Mouse (Mus musculus) frontal cortex, postnatal 14 days (tissue): Measurements from ENCODE around the gene Creb5.

Source experiments
- DNase-seq, 2 experiments: peaks; one replicate each; pipeline ENCODE4 v3.0.0; 2022; ENCODE audit warnings: low spot score in 2 of 2

Creb5 gene

DNA sequence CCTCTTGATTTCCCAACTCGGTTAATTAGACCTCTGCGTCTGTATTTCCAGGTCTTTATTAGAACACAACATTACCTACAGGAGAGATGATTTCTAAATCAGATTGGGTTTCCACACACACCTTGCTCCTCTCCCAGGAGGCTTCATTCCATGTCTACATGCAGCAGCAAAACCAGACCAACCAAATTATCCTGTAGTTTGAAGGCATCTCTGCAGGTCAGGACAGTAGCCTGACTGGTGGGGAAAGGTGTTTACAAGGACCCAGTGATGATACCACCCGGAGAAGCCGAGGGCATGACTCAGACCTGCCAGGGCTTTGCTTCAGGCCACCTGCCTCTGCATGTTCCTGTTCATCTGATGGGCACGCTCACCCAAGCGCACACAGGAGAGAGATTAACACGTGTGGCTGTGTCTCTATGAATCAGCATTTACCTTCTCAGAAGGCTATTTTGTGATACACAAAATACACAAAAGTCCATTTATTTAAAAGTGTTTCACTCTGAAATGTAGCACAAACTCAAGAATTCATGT is 355.8 kb downstream of the Creb5 start:
- no peak for DNase-seq

DNA sequence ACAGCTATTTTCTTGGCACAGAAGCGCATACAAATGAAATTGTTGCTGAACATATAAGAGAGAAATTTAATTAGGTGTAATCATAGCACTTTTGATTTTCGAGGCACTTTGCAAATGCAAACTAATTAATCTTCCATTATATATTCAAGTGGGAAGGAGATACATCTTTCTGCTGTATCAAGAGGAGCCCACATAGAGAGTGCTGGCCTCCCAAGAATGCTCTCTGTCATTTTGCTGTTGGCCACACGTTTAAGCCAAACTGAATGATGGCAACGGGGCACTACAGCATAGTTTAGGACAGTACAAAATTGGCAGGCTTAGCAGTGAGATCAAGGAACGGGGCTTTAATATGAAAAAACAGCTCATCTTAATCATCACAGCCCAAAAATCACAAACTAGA is 356.4 kb downstream of the Creb5 start:
- DNase-seq: no peak

DNA sequence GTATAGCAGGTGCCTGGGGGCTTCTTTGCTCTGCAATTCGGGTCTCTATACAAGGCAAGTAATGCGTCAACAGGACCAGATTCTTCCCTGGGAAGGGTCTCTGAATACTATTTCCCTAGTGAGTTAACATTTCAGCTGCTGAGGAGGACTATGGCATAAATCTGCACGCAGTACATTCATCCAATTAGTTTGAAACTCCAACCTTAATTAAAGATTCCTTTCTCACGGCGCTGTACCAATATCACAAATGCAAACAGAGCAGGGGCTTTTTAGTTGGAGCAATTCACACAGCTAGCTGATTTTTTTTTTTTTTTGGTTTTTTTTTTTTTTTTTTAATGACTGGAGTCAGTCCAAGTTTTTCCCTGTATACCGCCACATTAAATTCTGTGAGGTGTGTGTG is 357.0 kb downstream of the Creb5 start:
- no peak for DNase-seq

DNA sequence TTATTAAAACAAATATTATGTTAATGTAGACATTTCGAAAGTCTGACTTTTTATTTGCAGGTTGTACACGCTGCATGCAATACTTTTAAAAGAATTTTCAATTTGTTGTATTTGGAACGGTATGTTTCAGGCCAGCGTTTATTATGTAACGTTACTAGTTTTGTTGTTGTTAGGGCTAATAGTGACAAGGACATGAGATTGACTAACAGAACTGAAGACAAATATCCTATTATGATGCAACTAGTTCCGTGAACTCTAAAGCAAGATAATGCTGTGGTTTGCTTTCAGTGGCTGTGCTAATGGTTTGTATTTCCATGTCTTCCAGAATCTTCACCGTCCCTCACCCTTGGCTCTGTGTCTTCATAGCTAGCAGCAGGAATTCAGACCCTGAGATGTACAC is 357.9 kb downstream of the Creb5 start:
- no peak for DNase-seq

- DNase-seq: no peak
These were observed 362.7 kb downstream of the Creb5 start for GRCm38 (mm10) chr6:53649782-53650181.

DNA sequence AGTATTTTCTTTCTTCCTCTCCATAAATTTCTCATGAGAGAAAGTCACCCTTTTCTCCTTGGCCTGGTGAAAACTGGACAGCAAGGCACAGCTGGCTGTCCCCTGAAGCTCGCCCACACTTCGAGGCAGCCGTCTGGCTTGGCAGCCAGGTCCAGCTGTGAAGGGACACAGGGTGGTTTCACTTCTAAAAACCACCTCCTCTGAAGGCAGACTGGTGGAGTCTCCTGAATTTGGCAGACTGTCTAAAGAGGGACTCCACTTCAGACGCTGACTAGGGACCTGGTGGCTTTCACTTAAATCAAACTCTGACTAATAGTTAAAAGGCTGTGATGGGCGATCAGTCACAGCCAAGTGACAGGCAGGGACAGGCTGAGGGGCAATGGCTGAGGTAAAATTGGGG is 365.6 kb downstream of the Creb5 start:
- DNase-seq: no peak

DNA sequence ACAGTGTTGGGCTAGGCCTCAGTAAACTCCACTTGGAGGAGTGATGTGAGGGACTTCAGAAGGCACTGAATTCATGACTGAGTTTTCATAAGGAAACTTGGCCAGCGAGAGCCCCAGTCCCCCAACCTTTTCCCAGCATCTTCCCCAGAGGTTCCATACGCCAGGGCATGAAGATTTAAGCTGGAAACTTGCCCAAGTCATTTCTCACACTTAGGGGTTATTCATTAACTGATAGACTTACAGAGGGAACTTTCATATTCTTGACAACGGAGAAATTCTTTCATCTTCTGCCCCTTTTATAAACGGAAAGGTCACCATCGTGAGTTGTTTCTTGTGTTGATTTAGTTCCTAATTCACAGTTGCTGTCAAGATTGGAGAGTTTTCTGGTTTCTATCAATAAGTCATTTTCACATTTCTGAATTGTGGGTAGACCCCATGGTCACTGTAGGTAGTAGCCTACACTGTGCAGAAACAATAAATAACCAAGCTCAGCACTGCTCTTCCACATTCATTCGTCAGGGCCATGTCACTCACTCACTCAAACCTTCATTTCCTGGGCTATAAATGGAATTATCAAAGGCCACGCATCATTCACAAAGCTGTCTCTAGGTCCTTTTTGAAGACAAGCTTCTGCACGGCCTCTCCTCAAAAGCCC is 366.8 kb downstream of the Creb5 start:
- no peak for DNase-seq

DNA sequence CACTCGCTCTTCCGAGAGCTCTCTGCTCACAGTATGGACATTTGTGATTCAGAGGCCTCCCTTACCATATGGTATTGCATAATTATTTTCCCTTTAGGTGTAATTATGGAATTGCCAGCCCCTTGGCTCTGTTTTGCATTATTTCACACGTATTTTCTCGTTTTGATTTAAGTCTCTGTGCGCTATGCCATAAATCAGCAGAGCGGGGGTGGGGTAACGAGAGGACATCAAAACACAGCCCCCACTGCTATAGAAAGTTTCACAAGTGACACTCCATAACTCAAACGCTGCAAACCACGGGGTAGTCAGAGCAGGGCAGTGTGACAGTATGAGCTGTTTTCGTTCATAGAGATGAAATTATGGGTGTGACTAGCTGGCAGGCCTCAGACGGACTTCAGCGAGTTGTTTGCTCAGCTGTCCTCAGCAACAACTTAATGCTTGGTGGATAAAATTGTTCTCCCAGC is 367.3 kb downstream of the Creb5 start:
- peak; percentile 21 to 25 for DNase-seq

DNA sequence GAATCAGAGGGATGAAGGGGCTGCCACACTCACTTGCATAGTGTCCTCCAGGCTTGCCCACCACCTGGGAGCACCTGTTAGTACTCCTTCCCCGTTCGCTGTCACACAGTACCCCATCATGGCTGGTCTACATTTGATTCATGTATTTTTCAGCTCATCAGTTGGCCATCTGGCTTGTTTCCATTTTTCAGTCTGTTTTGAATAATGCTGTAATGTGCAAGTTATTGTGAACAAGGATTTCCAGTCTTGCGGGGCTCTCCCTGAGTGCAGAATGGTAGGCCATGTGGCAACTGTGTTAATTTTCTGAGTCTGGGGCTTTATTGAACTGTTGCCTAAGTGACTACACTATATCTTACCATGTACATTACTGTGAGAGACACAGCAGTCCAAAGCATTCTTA is 369.4 kb downstream of the Creb5 start:
- no peak for DNase-seq

GRCm38 (mm10) chr6:53657483-53657882 is 370.4 kb downstream of the Creb5 start:
- no peak for DNase-seq

DNA sequence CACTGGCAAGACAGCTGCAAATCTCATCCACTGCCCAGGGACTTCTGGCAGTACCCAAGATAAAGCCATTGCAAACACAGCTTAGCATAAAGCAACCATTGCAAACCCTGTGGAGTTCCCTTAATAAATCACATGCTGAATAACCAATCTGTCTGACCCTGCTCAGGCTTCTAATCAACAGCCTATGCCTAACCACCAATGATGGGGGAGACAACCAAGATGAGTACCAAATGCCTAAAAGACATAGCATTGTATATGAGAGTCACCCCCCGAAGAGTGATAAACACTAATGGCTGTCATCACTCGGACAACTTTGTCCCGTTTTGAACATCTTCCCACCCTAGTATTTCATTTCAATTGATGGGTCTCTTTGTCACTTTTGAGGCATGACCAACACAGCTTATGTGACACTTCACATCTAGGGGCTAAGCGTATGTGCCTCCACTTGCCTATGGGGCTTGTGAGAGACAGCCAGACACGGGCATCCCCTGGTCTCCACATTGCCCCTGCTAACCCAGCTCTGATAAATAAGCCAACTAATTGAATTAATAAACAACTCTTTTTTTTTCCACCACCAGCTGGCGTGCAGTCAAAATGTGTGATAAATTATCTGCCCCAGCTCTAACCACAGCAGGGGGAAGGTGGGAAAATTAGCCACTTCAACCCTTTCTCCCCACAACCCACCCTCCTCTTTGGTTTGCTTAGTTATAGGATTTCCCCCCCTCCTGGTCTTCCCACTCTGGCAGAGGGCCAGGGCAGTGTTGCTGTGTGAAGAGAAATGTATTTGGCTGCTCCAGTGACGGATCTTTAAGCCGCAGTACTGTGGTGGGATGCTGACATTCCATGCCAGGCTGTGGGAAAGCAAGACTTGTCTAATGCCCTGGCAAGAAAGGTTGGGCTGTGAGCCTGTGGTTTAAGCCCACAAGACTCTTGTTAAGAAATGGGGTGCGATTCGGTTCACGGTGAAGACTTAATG is 376.1 kb downstream of the Creb5 start:
- DNase-seq: no peak

- DNase-seq: no peak
These were observed 377.7 kb downstream of the Creb5 start for GRCm38 (mm10) chr6:53664759-53665158.

DNA sequence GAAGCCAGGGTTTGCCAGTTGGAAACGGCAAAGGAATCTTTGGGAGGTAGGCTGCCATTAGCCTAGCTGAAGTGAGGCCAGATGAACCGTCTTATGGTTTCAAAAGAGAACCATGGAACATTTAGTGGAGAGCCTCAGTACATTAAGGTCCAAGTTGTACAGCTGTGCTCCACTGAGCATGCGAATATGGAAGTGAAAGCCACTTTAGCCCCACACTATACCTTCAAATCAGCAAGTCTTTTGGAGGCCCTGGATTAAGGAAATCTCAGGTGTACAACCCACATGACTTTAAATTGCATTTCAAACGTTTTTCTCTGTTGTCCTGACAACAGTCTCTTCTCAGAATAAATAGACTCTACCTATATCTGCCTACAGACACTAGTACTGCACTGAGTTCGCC is 379.4 kb downstream of the Creb5 start:
- DNase-seq: no peak

DNA sequence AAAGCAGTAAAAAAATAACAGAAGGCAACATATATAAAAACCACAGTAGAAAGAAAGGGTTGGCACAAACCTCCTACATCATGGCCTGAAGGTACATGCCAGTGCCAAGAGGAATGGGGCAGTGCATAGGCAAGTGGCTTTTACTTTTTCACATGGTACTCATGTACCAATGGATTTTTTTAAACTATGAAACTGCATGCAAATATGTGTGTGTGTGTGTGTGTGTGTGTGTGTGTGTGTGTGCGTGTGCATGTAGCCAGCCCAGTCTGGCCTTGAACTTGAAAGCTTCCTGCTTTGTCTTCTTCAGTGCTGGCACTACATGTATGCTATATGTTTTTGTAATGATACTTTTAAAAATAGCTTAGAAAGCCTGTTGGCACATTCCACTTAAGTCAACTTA is 391.2 kb downstream of the Creb5 start:
- no peak for DNase-seq

DNA sequence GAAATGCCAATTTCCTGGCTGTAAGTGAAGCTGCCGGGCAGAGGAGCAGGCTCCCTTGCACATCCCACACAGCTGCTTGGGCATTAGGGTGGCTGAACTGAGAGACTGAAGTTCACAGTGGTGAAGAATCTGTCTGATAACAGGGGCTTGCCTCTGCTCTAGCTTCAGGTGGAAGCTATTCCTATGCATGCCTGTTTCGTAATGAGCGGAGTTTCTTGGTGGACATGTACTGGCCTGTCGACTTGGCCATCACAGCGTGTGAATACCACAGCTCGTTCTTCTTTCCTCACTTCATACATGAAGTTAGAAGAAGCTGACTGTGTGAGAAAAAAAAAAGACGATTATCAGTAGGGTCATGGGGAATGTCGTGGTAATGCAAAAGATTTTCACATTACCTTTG is 393.0 kb downstream of the Creb5 start:
- no peak for DNase-seq

- no peak for DNase-seq
These were observed 397.3 kb downstream of the Creb5 start for GRCm38 (mm10) chr6:53684416-53684815.

- DNase-seq: no peak
These were observed 398.3 kb downstream of the Creb5 start for GRCm38 (mm10) chr6:53685323-53685722.

DNA sequence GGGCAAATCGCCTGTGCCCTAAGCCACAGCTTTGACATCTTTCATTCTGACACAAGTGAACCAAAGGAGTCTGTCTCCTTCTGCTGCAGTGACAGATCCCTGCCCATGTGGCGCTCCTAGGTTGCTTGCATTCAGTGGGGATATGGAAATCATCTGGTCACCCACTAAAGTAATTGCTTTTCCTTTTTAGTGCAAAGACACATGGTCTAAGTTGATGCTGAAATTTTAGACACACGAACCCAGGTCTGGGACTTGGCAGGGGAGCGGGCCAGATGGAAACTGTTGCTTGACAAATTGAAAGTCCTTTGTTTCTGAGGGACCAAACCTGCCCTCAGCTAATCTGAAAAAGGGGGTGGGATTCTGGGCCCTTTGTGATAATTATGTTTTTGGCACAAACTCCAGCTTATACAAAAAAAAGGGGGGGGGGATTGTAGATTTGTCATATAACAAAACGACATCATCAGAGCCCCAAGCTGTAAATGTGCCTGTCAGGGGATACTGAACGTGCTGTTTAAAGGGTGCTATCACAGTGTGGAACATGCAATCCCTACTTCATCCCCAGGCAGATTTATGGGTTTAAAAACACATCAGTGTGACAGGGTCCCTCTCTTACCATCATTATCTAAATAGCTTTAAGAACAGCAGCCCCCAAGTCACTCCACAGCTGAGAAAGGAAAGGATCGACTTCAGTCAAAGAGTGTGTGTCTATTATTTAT is 401.9 kb downstream of the Creb5 start:
- no peak for DNase-seq

DNA sequence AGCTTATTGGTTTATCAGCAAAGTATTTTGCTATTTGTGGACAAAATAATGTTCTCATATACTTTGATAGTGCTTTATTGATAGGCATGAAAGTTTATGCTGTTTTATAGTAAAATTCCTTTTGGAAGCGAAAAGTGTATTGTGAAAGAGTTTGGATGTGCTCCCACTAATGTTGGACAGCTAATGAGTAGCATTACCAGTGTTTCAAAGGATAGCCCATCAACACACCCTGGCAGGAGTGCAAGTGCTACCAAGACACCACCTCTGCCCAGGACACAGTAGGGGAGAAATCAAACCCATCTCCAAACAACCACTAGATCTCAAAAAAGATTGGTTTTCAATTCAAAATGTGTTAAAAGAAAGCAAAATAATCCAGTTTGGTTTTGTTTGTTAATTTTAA is 403.9 kb downstream of the Creb5 start:
- no peak for DNase-seq

GRCm38 (mm10) chr6:53695216-53695615 is 408.1 kb downstream of the Creb5 start:
- DNase-seq: no peak

DNA sequence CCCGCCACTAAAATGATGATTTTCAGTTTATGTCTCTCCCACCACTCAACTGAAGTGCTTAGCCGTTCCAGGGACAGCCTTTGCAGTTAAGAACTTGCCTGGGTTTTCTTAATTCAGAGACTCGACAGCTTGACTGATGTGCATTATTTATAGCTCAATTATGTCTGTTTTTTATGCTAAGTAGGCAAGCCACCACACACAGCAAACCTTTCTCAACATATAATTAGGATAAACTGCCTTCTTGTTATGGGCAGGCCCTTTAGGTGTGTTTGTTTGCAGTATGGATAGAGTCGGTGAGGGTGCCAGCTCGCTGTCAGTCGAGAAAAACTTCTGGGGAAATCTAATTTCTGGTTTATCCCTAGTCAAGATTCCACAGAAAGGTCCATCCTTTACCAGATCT is 409.4 kb downstream of the Creb5 start:
- no peak for DNase-seq

- DNase-seq: no peak
These were observed 409.9 kb downstream of the Creb5 start for GRCm38 (mm10) chr6:53696921-53697320.
